Mouse (Mus musculus) cerebellum, adult 2 months (tissue): ENCODE data around the gene Ager.

Source experiments
- CTCF ChIP-seq: fragments of 200-500 bp; IDR thresholded peaks from 2 replicates; pipeline ENCODE4 v1.5.1; 2011; ENCODE audit warnings: low read depth, mild to moderate bottlenecking, control low read depth, low read length, moderate library complexity, borderline replicate concordance; ENCODE audit not compliant: insufficient read depth
- POLR2A ChIP-seq: fragments of 200-500 bp; IDR thresholded peaks from 2 replicates; pipeline ENCODE4 v1.6.1; 2011; ENCODE audit warnings: low read length, control low read depth, borderline replicate concordance; ENCODE audit not compliant: insufficient read depth

DNA sequence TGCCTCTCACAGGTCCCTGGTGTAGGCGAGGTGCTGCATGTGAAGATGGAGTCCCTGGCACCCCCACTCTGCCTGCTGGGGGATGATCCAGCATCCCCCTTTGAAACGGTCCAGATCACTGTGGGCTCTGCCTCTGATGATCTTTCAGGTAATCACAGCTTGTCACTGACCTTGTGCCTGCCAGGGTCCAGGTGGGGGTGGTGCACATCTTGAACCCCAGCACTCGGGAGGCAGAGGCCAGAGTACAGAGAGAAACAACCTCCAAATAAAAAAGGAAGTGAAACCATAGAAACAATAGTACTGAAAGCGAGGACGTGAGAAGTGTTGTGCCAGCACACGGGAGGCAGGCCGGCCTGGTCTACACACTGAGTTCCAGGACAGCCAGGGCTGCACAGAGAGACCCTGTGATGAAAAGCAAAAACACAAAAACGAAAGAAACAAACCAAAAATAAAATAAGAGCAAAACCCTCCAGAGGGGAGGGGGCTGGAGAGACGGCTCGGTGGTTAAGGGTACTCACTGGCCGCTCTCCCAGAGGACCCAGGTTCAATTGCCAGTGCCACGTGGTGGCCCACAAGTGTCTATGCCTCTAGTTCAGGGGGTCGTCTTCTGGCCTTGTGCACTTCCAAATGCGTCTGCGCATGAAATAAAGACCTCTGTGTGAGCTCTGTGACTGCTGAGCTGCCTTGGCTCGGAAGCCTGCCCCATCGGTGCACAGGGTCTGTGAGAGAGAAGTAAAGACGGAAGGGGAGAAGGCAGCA is 51.6 kb downstream of the Ager start:
- no peak for TF ChIP-seq CTCF
- no peak for TF ChIP-seq POLR2A
